Mouse (Mus musculus) spleen, adult 2 months (tissue): ENCODE results near the gene Rps16.

ENCODE experiments used
- CTCF ChIP-seq: fragments of 200-500 bp; IDR thresholded peaks from 2 replicates; pipeline ENCODE4 v1.5.1; 2011; ENCODE audit warnings: mild to moderate bottlenecking, inconsistent platforms; ENCODE audit not compliant: insufficient read depth, insufficient read length, insufficient replicate concordance; ENCODE audit errors: extremely low read depth
- POLR2A ChIP-seq: fragments of 200-500 bp; IDR thresholded peaks from 2 replicates; pipeline ENCODE4 v1.6.1; 2011; ENCODE audit warnings: low read depth, low read length, inconsistent platforms

GRCm38 (mm10) chr7:28339213-28339917 lies 11.1 kb upstream of the Rps16 start:
- TF ChIP-seq CTCF (peak; percentile 11; the same call in 1 of the 2 replicates), POLR2A (no peak)
